10 mouse cellular contexts compared by ENCODE assay signal in the genomic region with DNA sequence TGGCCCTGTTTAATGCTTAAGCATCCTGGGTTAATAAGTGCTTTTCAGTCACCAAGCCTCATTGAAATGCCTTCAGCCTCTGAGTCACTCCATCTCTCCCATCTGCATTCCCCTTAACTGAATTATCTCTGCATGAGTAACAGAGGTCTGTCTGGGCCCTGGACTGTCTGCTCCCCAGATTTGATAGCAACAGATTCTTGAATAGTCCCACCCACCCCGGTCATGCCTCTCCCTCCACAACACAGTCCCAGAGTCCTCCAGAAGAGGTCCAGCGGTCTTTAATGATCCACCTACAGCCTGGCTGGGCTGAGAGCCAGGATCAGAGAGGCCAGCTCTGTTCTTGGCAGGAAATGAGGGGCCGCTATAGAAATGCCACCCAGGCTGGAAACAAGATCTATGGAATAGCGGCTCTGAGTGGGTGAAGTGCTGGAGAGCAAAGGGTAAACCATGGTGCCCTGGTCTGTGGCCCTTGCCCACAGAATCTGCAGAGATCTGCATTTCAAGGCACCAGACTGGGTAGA.
DNase-seq lines count a peak whose midpoint lies in the region; ATAC-seq lines count a peak whose summit lies in the region.
"Had no signal": no experiment of that assay in that cellular context is flagged by ENCODE, and none has a peak within 500 bp of the region (broad histone marks: within the 10 kb centered on the region; RNA-seq: fewer than 3 reads in every experiment).

No protein-coding gene starts in this region.

- H3K9me3 ChIP-seq in hindbrain, embryonic 14.5 days (ENCODE audit: control insufficient read depth, low read length), result no peaks in the 10 kb centered on the region
- H3K9me3 ChIP-seq in hindbrain, embryonic 11.5 days (ENCODE audit: control insufficient read depth, low read length), result no peaks in the 10 kb centered on the region
- H3K9me3 ChIP-seq in limb, embryonic 12.5 days, result no peaks in the 10 kb centered on the region

- WGBS in hindbrain, embryonic 14.5 days, result 48% methylated on average over 4 of the region's 4 CpGs
- 66% methylated on average over 4 of the region's 4 CpGs for WGBS in hindbrain, embryonic 11.5 days
- 31% methylated on average over 4 of the region's 4 CpGs for WGBS in limb, embryonic 12.5 days

- no peak overlapping the region for H3K4me3 ChIP-seq in hindbrain, embryonic 14.5 days (replicated peaks; ENCODE audit: low read length)
- no peak overlapping the region for H3K4me3 ChIP-seq in hindbrain, embryonic 11.5 days (ENCODE audit: low read depth, low read length)
- no peak overlapping the region for H3K4me3 ChIP-seq in limb, embryonic 12.5 days (replicated peaks)

- ATAC-seq in hindbrain, embryonic 14.5 days (ENCODE audit: low FRiP score), result peak; percentile 31; the same call in 1 of the 2 replicates
- no peak for ATAC-seq in hindbrain, embryonic 11.5 days (ENCODE audit: low FRiP score)
- no peak for ATAC-seq in limb, embryonic 12.5 days (ENCODE audit: insufficient number of reproducible peaks, insufficient read depth, low FRiP score, low TSS enrichment, low read depth)

- no peaks in the 10 kb centered on the region for H3K27me3 ChIP-seq in hindbrain, embryonic 14.5 days (ENCODE audit: control insufficient read depth, insufficient read depth, low read length)
- H3K27me3 ChIP-seq in hindbrain, embryonic 11.5 days (ENCODE audit: control insufficient read depth, insufficient read depth, low read length), result no peaks in the 10 kb centered on the region
- no peaks in the 10 kb centered on the region for H3K27me3 ChIP-seq in limb, embryonic 12.5 days

- no peak overlapping the region for H3K9ac ChIP-seq in hindbrain, embryonic 14.5 days
- H3K9ac ChIP-seq in hindbrain, embryonic 11.5 days (ENCODE audit: low read depth, low read length), result no peak overlapping the region
- no peak overlapping the region for H3K9ac ChIP-seq in limb, embryonic 12.5 days (replicated peaks)
- H3K9ac ChIP-seq: liver, embryonic 14.5 days had no signal

- H3K4me2 ChIP-seq in hindbrain, embryonic 14.5 days (replicated peaks), result no peak overlapping the region
- no peak overlapping the region for H3K4me2 ChIP-seq in hindbrain, embryonic 11.5 days (replicated peaks; ENCODE audit: low read depth, low read length)
- no peak overlapping the region for H3K4me2 ChIP-seq in limb, embryonic 12.5 days

- H3K36me3 ChIP-seq in hindbrain, embryonic 14.5 days (replicated peaks; ENCODE audit: control insufficient read depth, insufficient read depth), result no peaks in the 10 kb centered on the region
- H3K36me3 ChIP-seq in hindbrain, embryonic 11.5 days (ENCODE audit: control insufficient read depth, insufficient read depth, low read length), result no peaks in the 10 kb centered on the region
- H3K36me3 ChIP-seq in limb, embryonic 12.5 days, result no peaks in the 10 kb centered on the region

- peak; percentile 32 for DNase-seq in hindbrain, embryonic 14.5 days (ENCODE audit: low spot score)
- no peak for DNase-seq in hindbrain, embryonic 11.5 days (ENCODE audit: low spot score)
- peak; percentile 59 for DNase-seq in adipocyte (ENCODE audit: low spot score)
- peak; percentile 25 to 56 for DNase-seq in heart, postnatal 10 days
- DNase-seq in urinary bladder, postnatal 25 days (ENCODE audit: low spot score), result no peak
- DNase-seq in left cerebral cortex, adult 8-10 months (ENCODE audit: low spot score in 2 of 2), result no peak
- no peak for DNase-seq in frontal cortex, postnatal 10 days (ENCODE audit: low spot score in 2 of 2)
- DNase-seq: gastrocnemius, postnatal 10 days had no signal

- H3K27ac ChIP-seq in hindbrain, embryonic 14.5 days, result no peak overlapping the region
- no peak overlapping the region for H3K27ac ChIP-seq in hindbrain, embryonic 11.5 days (ENCODE audit: low read depth, low read length)
- H3K27ac ChIP-seq in limb, embryonic 12.5 days, result peak overlapping the region; percentile 53; the same call in 1 of the 2 replicates
- H3K27ac ChIP-seq: liver, embryonic 14.5 days had no signal

- peaks cover 8% of the 10 kb centered on the region; the same call in 1 of the 2 replicates for H3K4me1 ChIP-seq in hindbrain, embryonic 14.5 days (replicated peaks; ENCODE audit: control insufficient read depth, insufficient read depth, low read length)
- peaks cover 2% of the 10 kb centered on the region; the same call in 1 of the 2 replicates for H3K4me1 ChIP-seq in hindbrain, embryonic 11.5 days (replicated peaks; ENCODE audit: control insufficient read depth, insufficient read depth, low read length)
- peaks cover 23% of the 10 kb centered on the region for H3K4me1 ChIP-seq in limb, embryonic 12.5 days (replicated peaks)

- intact Hi-C loops in heart, postnatal 10 days (cut with DNase I), result no loop called here

Comparison
In these comparisons a context has a peak if more than half of its experiments do, and no peak if none do; other contexts are left out.
1. DNase-seq: peak in hindbrain, embryonic 14.5 days (single experiment), adipocyte (single experiment) and heart, postnatal 10 days (2 of 2); none in hindbrain, embryonic 11.5 days (single experiment), urinary bladder, postnatal 25 days (single experiment), left cerebral cortex, adult 8-10 months (0 of 2) and frontal cortex, postnatal 10 days (0 of 2).